ENCODE assay signal across 23 mouse cellular contexts in genomic region chr9:78210821-78211220, GRCm38 (mm10). TPM values are rescaled to one million over a fixed set of nuclear protein-coding genes. Genes with fewer than 3 reads are reported as not detected.
"Had no signal": no experiment of that assay in that cellular context is flagged by ENCODE, and none has a peak within 500 bp of the region (broad histone marks: within the 10 kb centered on the region; RNA-seq: fewer than 3 reads in every experiment).

No protein-coding gene starts in this region.

- DNase-seq: lung, adult 18-20 months; lung, embryonic 14.5 days; lung, postnatal 10 days; lung, postnatal 36 days; right cerebral cortex, postnatal 14 days; spleen, adult 18-20 months; thymus, adult 18-20 months; thymus, postnatal 14 days; thymus, postnatal 36 days had no signal

RNA-seq across cellular contexts. Expression of gene Gsta1, which starts 19.6 kb away (rescaled TPM):
- total RNA-seq: megakaryocyte progenitor cell, adult 5-6 weeks; midbrain, postnatal 0 days; monocyte, adult 5-6 weeks; neutrophil, adult 5-6 weeks had no signal
- polyA plus RNA-seq: liver, embryonic 12.5 days; lung, embryonic 14.5 days; lung, embryonic 16.5 days; macrophage; midbrain, embryonic 11.5 days; midbrain, embryonic 13.5 days; midbrain, embryonic 15.5 days; midbrain, postnatal 0 days; neural tube, embryonic 12.5 days; neural tube, embryonic 14.5 days had no signal

RNA-seq across cellular contexts. Expression of gene Gsta4, which starts 28.2 kb away (rescaled TPM):
- total RNA-seq: monocyte, adult 5-6 weeks had no signal
- polyA plus RNA-seq: macrophage had no signal

RNA-seq across cellular contexts. Expression of gene Gm3776, which starts 46.1 kb away (rescaled TPM):
- total RNA-seq: megakaryocyte progenitor cell, adult 5-6 weeks; midbrain, postnatal 0 days; monocyte, adult 5-6 weeks; neutrophil, adult 5-6 weeks had no signal
- polyA plus RNA-seq: liver, embryonic 12.5 days; liver, embryonic 14.5 days; lung, embryonic 14.5 days; lung, embryonic 16.5 days; macrophage; midbrain, embryonic 11.5 days; midbrain, embryonic 13.5 days; midbrain, embryonic 15.5 days; midbrain, postnatal 0 days; neural tube, embryonic 12.5 days; neural tube, embryonic 14.5 days; thymus, postnatal 0 days had no signal
